Mouse (Mus musculus): Measurements from ENCODE around the gene Zhx3.

DNA sequence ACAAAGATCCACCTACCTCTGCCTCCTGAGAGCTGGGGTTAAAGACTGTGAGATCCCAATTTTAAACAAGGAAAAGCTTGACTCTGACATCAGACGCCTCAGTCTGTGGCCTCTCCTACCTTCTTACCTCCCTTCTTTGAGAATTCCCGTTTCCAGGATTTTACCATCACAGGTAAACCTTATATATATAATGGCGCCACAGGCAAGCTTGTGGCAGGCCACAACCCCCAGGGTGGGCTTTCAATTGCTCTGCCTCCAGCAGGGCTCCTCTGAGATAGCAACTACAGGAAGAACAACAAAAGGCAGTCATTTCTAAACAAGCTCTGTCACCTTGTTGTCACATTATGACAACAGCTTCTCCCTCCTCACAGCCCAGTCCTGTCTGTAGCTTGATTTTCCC, 13.4 kb upstream of the Zhx3 start:
- TF ChIP-seq POLR2A (IDR thresholded peaks at IDR 0.05; ENCODE audit: control insufficient read depth, extremely low read depth, insufficient read depth, low read length, poor library complexity) = no peak
- TF ChIP-seq CTCF (IDR thresholded peaks at IDR 0.05; ENCODE audit: borderline replicate concordance, control insufficient read depth, extremely low read depth, insufficient read depth, low read length, poor library complexity) = no peak

Measured in thymus, adult 2 months (tissue).